Mouse (Mus musculus) liver, embryonic 14.5 days (tissue): Measurements from ENCODE around the gene Zdhhc20.

ENCODE experiments used
- CTCF ChIP-seq: IDR thresholded peaks from 2 replicates; pipeline ENCODE4 v1.5.1; 2016; ENCODE audit warnings: antibody characterized with exemption, low read depth, control low read depth
- EP300 ChIP-seq: IDR thresholded peaks from 2 replicates; pipeline ENCODE4 v1.6.1; 2016; ENCODE audit warnings: antibody characterized with exemption, low read depth

- no peak for TF ChIP-seq CTCF
- no peak for TF ChIP-seq EP300
These were observed 18.4 kb upstream of the Zdhhc20 start for GRCm38 (mm10) chr14:57908431-57908830.
